Mouse (Mus musculus): ENCODE data around the gene Tcf7l1.

GRCm38 (mm10) chr6:72748882-72749437 lies 40.1 kb downstream of the Tcf7l1 start:
- TF ChIP-seq CTCF (IDR thresholded peaks at IDR 0.05; ENCODE audit: low read depth): no peak
- TF ChIP-seq EP300 (IDR thresholded peaks at IDR 0.05; ENCODE audit: low read depth): no peak
